Mouse (Mus musculus): ENCODE results near the gene Prmt8.

Prmt8 gene

DNA sequence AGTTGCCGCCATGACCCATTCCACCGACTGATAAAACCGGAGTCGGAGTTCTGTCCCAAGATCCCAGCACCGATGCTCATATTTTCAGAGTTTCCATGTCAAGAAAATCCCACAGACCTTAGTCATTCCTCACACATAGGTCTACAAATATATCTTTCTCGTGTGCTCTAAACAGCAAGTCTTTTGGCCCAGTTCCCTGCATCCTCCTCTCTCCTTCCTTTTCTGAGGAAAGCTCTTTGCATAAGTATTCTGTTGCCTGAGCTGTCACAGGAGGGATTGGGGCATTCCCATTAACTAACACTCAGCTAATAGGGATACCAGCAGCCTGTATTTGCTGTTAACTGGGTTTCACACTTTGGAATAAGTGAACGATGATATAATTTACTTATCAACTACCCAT, 106.0 kb downstream of the Prmt8 start:
- no peak for DNase-seq (ENCODE audit: low spot score in 2 of 2)

DNA sequence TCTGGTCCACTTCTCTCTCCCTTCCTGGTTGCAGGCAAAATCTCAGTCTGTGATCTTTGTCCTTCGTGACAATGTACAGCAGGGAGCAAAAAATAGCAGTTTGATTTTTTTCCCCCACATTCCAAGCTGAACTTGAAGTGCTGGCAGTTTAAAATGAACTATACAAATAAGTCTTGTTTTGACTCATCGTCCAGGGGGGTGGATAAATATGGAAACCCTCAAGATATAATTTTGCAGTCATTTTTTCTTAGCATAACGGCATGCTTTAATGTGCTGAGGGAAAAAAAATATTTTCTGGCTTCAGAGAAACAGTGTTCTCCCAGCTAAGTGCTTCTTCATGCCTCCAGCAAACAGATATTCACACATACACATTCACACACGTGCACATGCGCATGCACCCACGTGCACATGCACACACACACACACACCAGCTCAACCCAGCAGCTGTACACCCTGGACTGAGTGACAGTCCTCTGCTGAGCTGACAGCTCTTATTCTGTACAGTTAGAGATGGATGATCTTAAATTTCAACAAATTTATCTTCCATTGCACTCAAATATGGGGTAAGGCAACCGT, 107.5 kb downstream of the Prmt8 start:
- no peak for DNase-seq (ENCODE audit: low spot score in 2 of 2)

DNA sequence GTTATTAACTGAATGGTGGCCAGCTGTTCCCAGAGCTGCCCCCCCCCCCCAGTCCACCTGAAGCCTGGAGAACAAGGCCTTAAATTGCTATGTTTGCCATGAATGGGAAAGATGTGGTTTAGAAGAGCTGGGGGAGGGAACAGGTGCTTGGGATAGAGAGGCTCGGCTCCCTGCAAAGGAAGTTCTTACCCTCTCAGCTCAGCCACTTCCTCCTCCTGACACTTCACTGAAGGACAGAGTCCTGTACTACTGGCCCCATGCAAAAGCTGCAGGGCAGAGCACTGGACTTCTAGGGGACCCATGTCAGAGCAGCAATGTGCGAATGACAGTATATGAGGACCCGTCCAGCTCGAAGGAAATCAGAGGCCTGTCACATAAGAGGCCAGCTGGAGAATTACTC, 109.3 kb downstream of the Prmt8 start:
- no peak for DNase-seq (ENCODE audit: low spot score in 2 of 2)

DNA sequence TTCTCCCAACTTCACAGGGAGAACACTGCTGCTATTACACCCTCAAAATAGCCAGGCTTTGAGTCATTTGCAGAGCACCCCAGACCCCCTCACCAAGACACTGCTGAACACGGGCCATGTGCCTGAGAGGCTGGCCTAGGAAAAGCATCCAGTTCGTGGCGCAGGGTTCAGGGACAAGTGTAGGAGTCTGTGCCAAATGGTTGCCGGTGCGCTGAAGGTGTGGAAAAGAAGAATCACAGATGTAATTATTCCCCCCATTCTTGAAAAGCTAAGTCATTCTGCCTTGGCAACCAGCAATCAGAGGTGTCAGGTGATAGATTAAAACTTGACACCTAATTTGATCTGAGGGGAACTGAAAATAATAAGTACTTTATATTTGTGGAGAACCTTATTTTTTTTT, 109.8 kb downstream of the Prmt8 start:
- DNase-seq (ENCODE audit: low spot score in 2 of 2) = no peak

DNA sequence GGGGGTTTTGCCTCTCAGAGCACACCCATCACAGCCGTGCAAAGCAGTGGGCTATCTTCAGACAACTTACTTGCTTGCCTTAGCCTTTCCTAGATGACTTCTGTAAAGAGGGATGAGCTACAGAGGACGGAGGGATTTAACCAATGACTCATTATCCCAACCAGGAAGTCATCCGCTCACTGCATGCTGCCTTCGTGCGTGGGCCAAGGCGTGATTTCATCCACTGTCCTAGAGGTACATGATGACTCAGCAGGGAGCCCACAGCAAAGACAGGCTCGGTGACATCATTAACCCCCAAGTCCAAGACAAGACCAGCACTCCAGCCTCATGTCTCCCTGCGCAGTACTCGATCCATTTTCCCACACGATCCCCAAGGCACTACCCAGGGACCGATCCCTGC, 112.1 kb downstream of the Prmt8 start:
- no peak for DNase-seq (ENCODE audit: low spot score in 2 of 2)

DNA sequence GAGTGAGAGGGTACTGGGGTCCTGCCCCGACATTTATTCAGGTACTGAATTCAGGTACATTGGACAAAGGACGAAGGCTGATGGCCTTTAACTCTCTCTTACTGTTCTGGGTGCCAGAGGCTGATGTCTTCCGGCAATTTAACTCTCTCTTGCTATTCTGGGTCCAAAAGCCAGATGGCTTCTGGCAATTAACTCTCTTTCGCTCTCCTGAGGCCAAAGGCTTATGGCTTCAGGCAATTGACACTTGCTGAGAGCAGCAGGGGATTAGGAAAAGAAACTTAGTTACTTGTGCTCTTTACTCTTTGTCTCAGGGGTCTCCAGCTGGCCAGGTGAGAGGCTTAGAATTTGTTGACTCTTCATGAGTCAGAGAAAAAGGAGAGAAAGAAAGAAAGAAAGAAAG, 113.3 kb downstream of the Prmt8 start:
- DNase-seq (ENCODE audit: low spot score in 2 of 2) = no peak

DNA sequence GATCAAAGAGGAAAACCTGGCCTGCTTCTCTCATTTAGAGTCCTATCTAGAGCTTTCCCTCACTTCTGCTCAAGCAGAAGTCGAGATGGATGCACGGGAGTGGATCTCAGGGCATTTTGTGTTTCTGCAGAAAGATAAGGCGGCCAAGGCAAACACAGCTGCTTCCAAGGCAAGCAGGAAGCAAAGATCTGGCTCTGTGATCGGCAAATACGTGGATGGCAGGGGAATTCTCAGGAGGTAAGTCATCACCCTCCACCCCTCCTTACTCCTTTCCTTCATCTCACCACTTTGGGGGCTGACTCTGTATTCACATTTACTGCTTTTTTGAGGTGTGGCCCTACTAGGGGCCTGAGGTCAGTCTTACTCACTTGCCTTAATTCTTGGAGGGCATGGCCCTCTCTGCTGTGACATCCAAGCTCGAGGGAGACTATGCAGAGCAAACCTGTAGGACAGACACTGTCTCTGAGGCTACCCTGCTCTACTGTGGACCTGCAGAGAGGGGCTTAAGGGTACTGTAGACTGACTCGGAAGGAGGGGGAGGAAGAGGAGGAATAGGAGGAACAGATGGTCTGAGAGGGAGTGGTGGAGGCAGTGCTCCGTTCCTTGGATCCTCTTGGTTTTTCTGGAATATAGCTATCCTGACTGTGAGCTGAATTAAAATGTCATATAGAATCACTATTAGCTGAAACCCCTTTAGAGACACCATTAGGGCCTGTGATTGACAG, 128.0 kb downstream of the Prmt8 start:
- DNase-seq (ENCODE audit: low spot score in 2 of 2) = no peak
